Mouse (Mus musculus) thymus, postnatal 10 days (tissue): ENCODE results near the gene Mfsd7a.

Source experiments
- DNase-seq, 2 experiments: peaks; one replicate each; pipeline ENCODE4 v3.0.0; 2021; ENCODE audit warnings: low spot score in 2 of 2

Mfsd7a gene

DNA sequence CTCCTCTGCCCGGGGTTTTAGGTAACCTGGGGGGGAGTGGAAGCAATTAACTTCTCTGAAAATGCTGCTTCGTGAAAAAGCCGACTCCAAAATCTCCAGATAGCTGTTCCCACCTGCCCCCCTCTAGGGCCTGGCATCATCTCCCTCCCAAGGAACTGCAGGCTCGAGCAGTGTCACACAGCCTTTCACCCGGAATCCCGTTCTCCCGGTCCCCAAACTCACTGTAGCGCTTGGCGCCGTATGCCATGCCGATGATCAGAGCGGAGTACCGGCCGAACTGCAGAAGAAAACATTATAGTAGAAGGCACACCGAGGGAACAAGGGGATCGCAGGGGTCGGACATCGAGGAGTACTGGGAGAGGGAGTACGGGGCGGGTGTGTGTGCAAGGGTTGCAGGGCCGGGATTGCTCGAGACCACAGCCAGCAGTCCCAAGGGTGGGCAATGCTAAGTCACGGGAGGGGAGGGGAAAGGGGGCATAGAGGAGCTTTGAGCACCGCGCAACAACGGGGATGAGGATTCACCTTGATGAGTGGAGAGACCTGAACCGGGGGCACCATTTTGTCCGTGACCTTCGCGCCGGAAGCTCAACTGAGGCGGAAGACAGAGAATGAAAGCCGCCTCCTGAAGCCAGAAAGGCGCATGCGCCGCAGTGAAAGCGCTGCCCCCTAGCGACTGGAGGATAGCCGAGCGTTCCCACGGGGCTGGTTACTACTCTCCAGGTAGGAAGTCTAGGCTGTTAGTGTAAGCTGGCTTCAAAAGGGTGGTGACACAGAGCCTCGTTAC is 14.7 kb downstream of the Mfsd7a start, which contains the start of gene Atp5k:
Gene Atp5k (minus strand): TSS at position 645 of the 784 bp plus-strand sequence.
- DNase-seq: peak; percentile 91 to 95

DNA sequence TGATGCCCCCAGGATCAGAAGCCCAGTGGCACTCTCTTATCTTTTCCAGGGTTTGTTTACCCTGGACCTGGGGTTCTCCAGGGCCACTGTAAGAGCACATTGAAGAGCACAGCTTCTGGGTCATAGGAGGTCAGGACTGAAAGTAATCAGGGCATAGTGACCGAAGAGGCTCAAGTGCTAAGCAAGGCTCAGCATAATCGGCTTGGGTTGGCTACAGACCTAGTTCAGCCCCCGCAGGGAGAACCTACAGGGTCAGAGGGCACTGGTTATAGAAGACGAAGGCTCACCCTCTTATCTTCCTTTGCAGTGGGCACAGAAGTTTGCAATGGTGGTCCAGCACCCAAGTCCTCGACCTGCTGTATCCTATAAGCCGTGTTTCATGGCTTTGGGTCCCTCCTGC is 17.5 kb downstream of the Mfsd7a start:
- no peak for DNase-seq

DNA sequence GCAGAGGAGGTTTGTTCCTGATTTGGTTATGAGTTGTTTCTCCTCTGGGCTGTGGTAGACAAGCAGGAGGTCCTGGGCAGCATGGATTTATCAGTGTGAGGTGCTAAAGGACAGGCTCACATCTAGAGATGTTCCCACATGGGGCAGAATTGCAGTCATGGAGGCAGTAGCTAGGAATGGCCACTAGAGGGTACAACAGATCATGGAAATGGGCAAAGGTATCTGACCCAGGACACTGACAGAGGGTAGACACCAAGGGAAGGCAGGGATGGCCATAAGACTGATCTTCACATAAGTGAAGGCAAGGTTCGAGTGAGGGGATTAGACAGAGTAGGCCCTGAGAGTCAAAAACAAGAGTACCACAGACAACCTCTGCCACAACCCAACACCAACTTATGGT is 21.5 kb downstream of the Mfsd7a start:
- DNase-seq: peak; percentile 26 to 50

DNA sequence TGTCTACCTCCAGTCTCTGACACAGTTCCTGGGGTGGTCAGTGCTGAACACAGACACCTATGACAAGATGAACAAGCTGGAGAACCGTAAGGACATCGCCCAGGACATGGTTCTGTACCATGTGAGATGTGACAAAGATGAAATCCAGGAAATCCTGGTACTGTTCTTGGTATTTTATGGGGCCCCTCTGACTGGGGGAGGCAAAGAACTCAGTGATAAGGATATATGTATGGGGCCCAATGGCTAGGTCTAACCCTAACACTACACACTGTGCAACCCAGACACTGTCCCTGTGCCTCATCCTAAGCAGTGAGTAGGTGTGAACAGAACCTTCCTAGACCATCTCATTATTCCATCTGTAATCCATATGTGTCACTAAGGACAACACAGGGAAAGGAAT is 25.3 kb downstream of the Mfsd7a start:
- no peak for DNase-seq

DNA sequence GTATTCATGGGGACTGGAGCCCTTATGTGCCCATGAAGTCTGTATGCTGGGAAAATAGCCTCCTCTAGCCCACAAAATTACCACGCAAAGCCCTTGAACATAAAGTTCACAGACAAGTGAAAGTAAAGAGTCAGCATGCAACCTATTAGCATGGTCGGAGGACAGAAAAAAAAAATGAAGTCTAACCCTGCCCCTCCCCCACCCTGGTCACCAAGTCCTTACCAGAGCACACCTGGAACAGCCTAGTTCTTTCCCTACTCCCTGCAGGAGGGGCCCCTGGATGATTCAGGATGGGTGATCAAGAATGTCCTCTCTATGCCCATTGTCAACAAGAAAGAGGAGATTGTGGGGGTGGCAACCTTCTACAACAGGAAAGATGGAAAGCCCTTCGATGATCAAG is 25.9 kb downstream of the Mfsd7a start:
- no peak for DNase-seq

DNA sequence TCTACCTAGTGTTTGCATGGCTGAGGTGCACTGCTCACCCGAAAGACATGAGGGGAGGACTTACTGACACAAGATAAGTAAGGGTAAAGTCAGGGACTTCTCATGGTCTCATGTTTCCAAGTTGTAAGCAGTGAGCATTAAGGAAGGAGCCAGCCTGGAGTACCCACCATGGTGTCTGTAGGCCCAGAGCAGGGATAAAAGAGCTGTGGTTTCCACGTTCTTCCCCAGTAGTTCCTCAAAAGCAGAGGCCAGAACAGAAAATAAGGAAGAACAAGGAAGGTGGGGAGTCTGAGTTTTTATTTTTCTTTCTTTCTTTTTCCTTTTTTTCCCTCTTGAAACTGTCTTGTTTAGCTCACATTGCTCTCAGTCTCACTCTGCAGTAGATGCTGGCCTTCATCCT is 34.0 kb downstream of the Mfsd7a start:
- no peak for DNase-seq

DNA sequence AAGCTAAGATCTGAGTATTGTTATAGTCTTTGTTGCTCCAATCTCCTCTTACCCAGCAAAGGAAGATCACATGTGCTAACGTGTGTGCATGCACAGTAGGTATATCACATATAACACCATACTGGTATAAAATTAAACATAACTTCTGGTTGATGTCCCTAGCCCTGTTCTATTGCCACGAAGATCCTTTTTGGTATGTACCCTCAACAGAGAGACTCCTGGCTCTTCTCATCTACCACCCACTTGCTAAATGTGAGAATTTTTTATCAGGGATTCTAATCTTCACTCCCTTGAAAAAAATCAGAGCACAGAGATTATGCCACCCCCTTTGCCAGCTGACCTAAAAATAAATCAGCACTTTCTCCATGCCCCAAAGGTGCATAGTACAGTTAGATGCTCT is 41.7 kb downstream of the Mfsd7a start:
- no peak for DNase-seq

DNA sequence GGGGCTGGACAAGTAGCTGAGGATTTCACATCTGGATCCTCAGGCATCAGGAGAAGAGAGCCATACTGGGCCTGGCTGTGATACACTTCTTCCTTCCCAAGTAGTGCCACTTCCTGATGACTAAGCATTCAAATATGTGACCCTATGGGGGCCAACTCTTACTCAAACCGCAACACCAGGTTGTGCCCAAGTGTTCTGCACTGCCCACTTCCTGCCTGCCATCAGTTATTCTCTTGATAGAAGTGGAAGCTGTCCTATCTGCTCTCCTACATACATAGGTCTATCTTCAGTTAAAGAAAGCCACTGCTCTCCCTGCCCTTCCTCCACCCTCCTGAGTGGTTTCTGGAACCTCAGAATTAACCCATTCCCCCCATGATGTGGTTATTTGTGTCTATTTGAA is 43.2 kb downstream of the Mfsd7a start:
- no peak for DNase-seq

DNA sequence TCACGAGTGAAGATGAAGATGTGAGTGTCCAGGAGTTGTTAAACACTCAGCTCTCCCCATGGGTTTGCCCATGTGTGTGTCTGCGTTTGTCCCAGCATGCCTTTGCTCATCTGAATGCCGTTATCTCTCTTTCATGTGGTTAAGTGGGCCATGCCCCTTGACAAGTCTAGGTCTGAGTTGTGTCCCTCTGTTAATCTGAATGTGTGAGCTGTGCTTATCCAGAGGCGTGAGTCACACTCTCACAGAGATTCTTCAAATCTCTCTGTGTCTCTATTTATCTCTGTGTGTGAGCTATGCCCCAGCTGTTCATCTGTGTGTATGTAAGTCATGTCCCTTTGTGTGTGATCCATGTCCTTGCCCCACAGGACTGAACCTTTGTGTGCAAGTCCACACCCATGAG is 45.2 kb downstream of the Mfsd7a start:
- DNase-seq: no peak
